Mouse (Mus musculus) thymus, adult 2 months (tissue): ENCODE measurements around the gene Psmb4. TPM values are rescaled to one million over a fixed set of nuclear protein-coding genes. Genes with fewer than 3 reads are reported as not detected.
"Not testable (repeated sequence)": the region's sequence is repeated elsewhere in the genome, so short reads cannot be mapped to it uniquely, and the experiment has no call there.

Experiments
- DNase-seq: peaks from one replicate; pipeline ENCODE4 v3.0.0; 2021
- H3K27ac ChIP-seq: fragments of 200-500 bp; 2 replicates; pipeline ENCODE4 v1.5.1; 2012; ENCODE audit warnings: low read length, control low read depth; ENCODE audit not compliant: control insufficient read depth, insufficient read depth
- H3K27me3 ChIP-seq: fragments of 200-500 bp; 2 replicates; pipeline ENCODE4 v1.6.1; 2012; ENCODE audit warnings: mild to moderate bottlenecking, low read length, moderate library complexity, mixed read lengths; ENCODE audit not compliant: control insufficient read depth, insufficient read depth
- H3K36me3 ChIP-seq: fragments of 200-500 bp; 2 replicates; pipeline ENCODE4 v1.6.1; 2012; ENCODE audit warnings: mild to moderate bottlenecking, low read length, moderate library complexity; ENCODE audit not compliant: control insufficient read depth, insufficient read depth
- H3K4me1 ChIP-seq: fragments of 200-500 bp; replicated peaks from 2 replicates; pipeline ENCODE4 v1.6.1; 2012; ENCODE audit warnings: low read length; ENCODE audit not compliant: control insufficient read depth, insufficient read depth
- H3K4me3 ChIP-seq: fragments of 200-500 bp; 2 replicates; pipeline ENCODE4 v1.5.1; 2012; ENCODE audit warnings: mild to moderate bottlenecking, low read length, control low read depth, moderate library complexity; ENCODE audit not compliant: control insufficient read depth, insufficient read depth
- CTCF ChIP-seq: fragments of 200-500 bp; IDR thresholded peaks from 2 replicates; pipeline ENCODE4 v1.5.1; 2012; ENCODE audit warnings: mild to moderate bottlenecking, control low read depth, low read length, moderate library complexity, borderline replicate concordance; ENCODE audit not compliant: control insufficient read depth, poor library complexity, insufficient read depth; ENCODE audit errors: extremely low read depth
- POLR2A ChIP-seq: fragments of 200-500 bp; IDR thresholded peaks from 2 replicates; pipeline ENCODE4 v1.6.1; 2012; ENCODE audit warnings: mild to moderate bottlenecking, low read length, control low read depth, moderate library complexity; ENCODE audit not compliant: control insufficient read depth, poor library complexity, insufficient read depth; ENCODE audit errors: extremely low read depth
- WGBS: fragments of 180-500 bp; shearing (Covaris S2); methylation state at CpG from one replicate; pipeline ENCODE4 v1.1.7; 2018; 5-methylcytosine and 5-hydroxymethylcytosine counted together
- polyA plus RNA-seq: library from polyadenylated mRNA; depleted of rRNA; stranded (reverse); fragments of >200 nt; gene quantifications from 2 replicates; pipeline ENCODE4 v1.2.3, GENCODE M21; 2012

Gene Psmb4
- polyA plus RNA-seq, 1 experiment, result 384 TPM

DNA sequence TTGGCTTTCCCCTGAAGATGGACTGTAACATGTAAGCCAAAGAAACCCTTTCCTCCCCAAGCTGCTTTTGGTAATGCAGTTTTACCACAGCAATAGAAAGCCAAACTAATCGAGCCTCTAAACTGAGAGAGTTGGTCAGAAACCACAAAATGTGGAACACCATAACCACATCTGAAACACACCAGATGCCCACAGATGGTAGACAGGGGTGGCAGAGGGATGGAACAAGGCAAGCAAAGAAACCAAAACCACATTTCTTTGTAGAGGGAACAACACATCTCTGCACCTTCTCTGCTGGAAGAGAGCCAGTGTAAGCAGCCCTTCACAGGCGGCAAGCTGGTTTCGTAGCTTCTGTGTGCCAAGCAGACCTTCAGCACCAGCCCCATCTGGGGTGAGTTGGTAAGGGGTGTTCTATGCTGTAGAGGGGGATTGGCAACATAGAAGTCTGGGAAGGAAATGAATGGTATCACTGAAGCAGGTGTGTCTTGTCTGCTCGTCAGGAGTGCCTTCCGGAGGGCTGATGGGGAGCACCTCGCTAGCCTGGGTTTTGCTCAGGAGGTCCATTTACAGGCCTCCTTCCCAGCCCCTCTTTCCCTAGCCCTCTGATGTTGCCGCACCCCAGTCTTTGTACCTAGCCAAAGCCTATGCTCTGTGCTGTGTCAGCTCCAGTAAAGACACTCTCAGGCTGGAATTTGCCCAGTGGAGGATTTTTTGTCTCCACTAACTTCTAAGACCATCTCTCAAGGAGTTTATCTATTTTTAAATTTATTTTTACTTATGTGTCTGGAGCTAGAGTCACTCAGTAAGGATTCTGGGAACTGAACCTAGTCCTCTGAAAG, 29.4 kb upstream of the Psmb4 start:
- TF ChIP-seq POLR2A, result no peak
- TF ChIP-seq CTCF, result no peak
- H3K36me3 ChIP-seq, result no peaks in the 10 kb centered on the region
- peak; percentile 11 for DNase-seq
- WGBS, result 24% methylated on average over 7 of the region's 7 CpGs
- H3K4me1 ChIP-seq, result peaks cover 5% of the 10 kb centered on the region
- no peak overlapping the region for H3K4me3 ChIP-seq
- H3K27me3 ChIP-seq, result no peaks in the 10 kb centered on the region; the same call in 1 of the 2 replicates
- H3K27ac ChIP-seq, result no peak overlapping the region

GRCm38 (mm10) chr3:94913801-94914200, 27.0 kb upstream of the Psmb4 start:
- no peaks in the 10 kb centered on the region for H3K27me3 ChIP-seq
- TF ChIP-seq POLR2A (no peak), CTCF (no peak)
- no peak for DNase-seq
- H3K4me3 ChIP-seq, result no peak overlapping the region
- H3K4me1 ChIP-seq, result peaks cover 5% of the 10 kb centered on the region
- 83% methylated on average over 5 of the region's 5 CpGs for WGBS
- H3K36me3 ChIP-seq, result no peaks in the 10 kb centered on the region
- no peak overlapping the region for H3K27ac ChIP-seq

DNA sequence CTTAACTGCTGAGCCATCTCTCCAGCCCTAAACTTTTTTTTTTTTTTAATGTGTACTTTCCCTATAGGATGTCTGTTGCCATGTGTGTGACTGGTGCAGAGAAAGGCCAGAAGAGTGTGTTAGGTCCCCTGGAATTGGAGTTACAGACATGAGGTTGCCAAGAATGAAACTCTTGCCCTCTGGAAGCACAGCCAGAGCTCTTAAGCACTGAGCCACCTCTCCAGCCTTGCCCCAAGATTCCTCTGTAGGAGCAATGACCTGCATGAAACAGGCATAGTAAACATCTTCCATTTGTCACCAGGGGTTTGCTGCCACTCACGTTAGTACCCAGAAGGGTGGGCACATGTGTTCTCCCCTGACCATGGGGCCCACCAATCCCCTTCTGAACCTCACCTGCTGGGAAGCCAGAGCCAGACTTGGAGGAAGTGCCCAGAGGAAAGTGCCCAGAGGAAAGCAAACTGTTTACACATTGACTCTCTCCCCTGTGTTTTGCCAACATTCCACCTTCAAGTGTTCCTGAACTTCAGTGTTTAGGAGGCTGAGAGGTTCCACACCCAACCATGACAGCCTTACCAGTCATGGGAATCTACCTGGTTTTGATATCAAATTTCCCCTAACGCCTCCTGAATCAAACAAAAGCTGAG, 24.4 kb upstream of the Psmb4 start:
- TF ChIP-seq CTCF (no peak), POLR2A (no peak)
- Histone ChIP-seq H3K27me3 (no peaks in the 10 kb centered on the region), H3K27ac (no peak overlapping the region), H3K4me1 (peaks cover 3% of the 10 kb centered on the region), H3K4me3 (no peak overlapping the region), H3K36me3 (no peaks in the 10 kb centered on the region)
- 75% methylated on average over 2 of the region's 2 CpGs for WGBS
- no peak for DNase-seq

- 71% methylated on average over 1 of the region's 1 CpGs for WGBS
- H3K36me3 ChIP-seq, result no peaks in the 10 kb centered on the region
- TF ChIP-seq CTCF, result no peak
- TF ChIP-seq POLR2A, result no peak
- no peaks in the 10 kb centered on the region for H3K27me3 ChIP-seq
- no peaks in the 10 kb centered on the region for H3K4me1 ChIP-seq
- H3K27ac ChIP-seq, result no peak overlapping the region
- no peak overlapping the region for H3K4me3 ChIP-seq
- no peak for DNase-seq
Measured at GRCm38 (mm10) chr3:94906482-94906881, 19.7 kb upstream of the Psmb4 start.

DNA sequence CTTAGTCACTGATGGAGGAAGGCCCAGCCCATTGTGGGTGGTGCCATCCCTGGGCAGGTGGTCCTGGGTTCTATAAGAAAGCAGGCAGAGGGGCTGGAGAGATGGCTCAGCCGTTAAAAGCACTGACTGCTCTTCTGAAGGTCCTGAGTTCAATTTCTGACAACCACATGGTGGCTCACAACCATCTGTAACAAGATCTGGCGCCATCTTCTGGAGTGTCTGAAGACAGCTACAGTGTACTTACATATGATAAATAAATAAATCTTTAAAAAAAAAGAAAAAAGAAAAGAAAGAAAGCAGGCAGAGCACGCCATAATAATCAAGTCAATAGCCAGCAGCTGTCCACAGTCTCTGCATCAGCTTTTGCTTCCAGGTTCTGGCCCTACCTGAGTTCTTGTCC, 18.0 kb upstream of the Psmb4 start:
- not testable (repeated sequence) for H3K36me3 ChIP-seq, DNase-seq
- WGBS, result 65% methylated on average over 3 of the region's 3 CpGs

DNA sequence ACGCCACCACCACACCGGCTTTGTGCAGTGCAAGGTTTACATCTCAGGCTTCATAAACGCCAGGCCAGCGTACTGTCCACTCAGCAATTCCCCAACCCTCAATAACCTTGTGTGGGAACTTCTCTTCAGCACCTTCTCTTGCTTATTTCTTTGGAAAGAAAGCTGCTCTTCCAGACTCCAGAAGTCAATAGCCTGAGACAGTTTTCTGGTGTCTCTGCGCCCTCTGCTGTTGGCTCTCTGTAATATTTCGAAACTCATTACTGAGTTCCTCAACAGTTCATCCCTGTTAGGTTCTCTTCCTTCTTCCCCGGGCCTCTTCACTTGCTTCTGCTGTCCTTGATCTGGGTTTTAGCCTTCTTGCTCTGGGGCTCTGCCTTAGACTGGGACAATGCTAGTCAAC, 16.0 kb upstream of the Psmb4 start:
- H3K27me3 ChIP-seq, result no peaks in the 10 kb centered on the region
- H3K36me3 ChIP-seq, result no peaks in the 10 kb centered on the region
- DNase-seq, result peak; percentile 45
- H3K4me3 ChIP-seq, result no peak overlapping the region
- TF ChIP-seq POLR2A, result no peak
- no peak for TF ChIP-seq CTCF
- H3K27ac ChIP-seq, result no peak overlapping the region
- no peaks in the 10 kb centered on the region for H3K4me1 ChIP-seq
- WGBS, result 24% methylated on average over 7 of the region's 7 CpGs

More for the DNA sequence above, 18.0 kb upstream of the Psmb4 start:
- not testable (repeated sequence) for H3K4me1 ChIP-seq, H3K27ac ChIP-seq, H3K4me3 ChIP-seq, H3K27me3 ChIP-seq
